ENCODE assay signal across 19 mouse cellular contexts in genomic region chr2:149971014-149971413, GRCm38 (mm10).
DNase-seq lines count a peak whose midpoint lies in the region; ATAC-seq lines count a peak whose summit lies in the region.
"Had no signal": no experiment of that assay in that cellular context is flagged by ENCODE, and none has a peak within 500 bp of the region (broad histone marks: within the 10 kb centered on the region; RNA-seq: fewer than 3 reads in every experiment).

No protein-coding gene starts in this region.

- H3K36me3 ChIP-seq in forebrain, embryonic 13.5 days (ENCODE audit: poor library complexity, severe bottlenecking), result no peaks in the 10 kb centered on the region
- H3K36me3 ChIP-seq in forebrain, embryonic 11.5 days (ENCODE audit: control insufficient read depth, insufficient read depth, low read length), result no peaks in the 10 kb centered on the region
- no peaks in the 10 kb centered on the region for H3K36me3 ChIP-seq in neural tube, embryonic 11.5 days (ENCODE audit: control insufficient read depth, insufficient read depth, low read length)
- no peaks in the 10 kb centered on the region for H3K36me3 ChIP-seq in midbrain, embryonic 13.5 days
- H3K36me3 ChIP-seq in kidney, embryonic 15.5 days, result no peaks in the 10 kb centered on the region
- H3K36me3 ChIP-seq in intestine, embryonic 16.5 days (ENCODE audit: control insufficient read depth, insufficient read depth, low read length), result no peaks in the 10 kb centered on the region
- H3K36me3 ChIP-seq: heart, embryonic 15.5 days had no signal

- DNase-seq in forebrain, embryonic 11.5 days (ENCODE audit: low spot score), result no peak
- no peak for DNase-seq in neural tube, embryonic 11.5 days (ENCODE audit: low spot score)
- no peak for DNase-seq in neural tube, embryonic 10.5 days (ENCODE audit: extremely low spot score, low spot score)
- DNase-seq in right cerebral cortex, postnatal 14 days, result no peak
- DNase-seq: adrenal gland, postnatal 14 days; cerebellum, adult 2 months; gastrocnemius, postnatal 14 days; heart, adult 2 months; kidney, adult 18-20 months; kidney, postnatal 25 days; layer of hippocampus, adult 9-11 months; lung, postnatal 10 days; thymus, postnatal 36 days had no signal

- WGBS in forebrain, embryonic 13.5 days, result 52% methylated on average over 4 of the region's 4 CpGs
- WGBS in forebrain, embryonic 11.5 days, result 69% methylated on average over 4 of the region's 4 CpGs
- 49% methylated on average over 4 of the region's 4 CpGs for WGBS in neural tube, embryonic 11.5 days
- WGBS in midbrain, embryonic 13.5 days, result 39% methylated on average over 4 of the region's 4 CpGs
- WGBS in kidney, embryonic 15.5 days, result 87% methylated on average over 4 of the region's 4 CpGs
- WGBS in intestine, embryonic 16.5 days, result 78% methylated on average over 4 of the region's 4 CpGs

- H3K4me1 ChIP-seq in forebrain, embryonic 13.5 days, result no peaks in the 10 kb centered on the region
- H3K4me1 ChIP-seq in forebrain, embryonic 11.5 days (replicated peaks; ENCODE audit: control insufficient read depth, insufficient read depth, low read length), result no peaks in the 10 kb centered on the region
- H3K4me1 ChIP-seq in neural tube, embryonic 11.5 days (ENCODE audit: control insufficient read depth, insufficient read depth, low read length), result peaks cover 3% of the 10 kb centered on the region; the same call in 1 of the 2 replicates
- no peaks in the 10 kb centered on the region; the same call in 1 of the 2 replicates for H3K4me1 ChIP-seq in midbrain, embryonic 13.5 days (replicated peaks)
- no peaks in the 10 kb centered on the region for H3K4me1 ChIP-seq in kidney, embryonic 15.5 days
- H3K4me1 ChIP-seq in intestine, embryonic 16.5 days (ENCODE audit: control insufficient read depth, insufficient read depth, low read length), result no peaks in the 10 kb centered on the region
- H3K4me1 ChIP-seq: heart, embryonic 15.5 days; megakaryocyte, embryonic 14.5 days had no signal

- H3K9me3 ChIP-seq in forebrain, embryonic 13.5 days (replicated peaks), result no peaks in the 10 kb centered on the region
- H3K9me3 ChIP-seq in forebrain, embryonic 11.5 days (ENCODE audit: control insufficient read depth, low read length), result no peaks in the 10 kb centered on the region
- H3K9me3 ChIP-seq in neural tube, embryonic 11.5 days (ENCODE audit: control insufficient read depth, low read length), result no peaks in the 10 kb centered on the region
- no peaks in the 10 kb centered on the region for H3K9me3 ChIP-seq in midbrain, embryonic 13.5 days
- H3K9me3 ChIP-seq in kidney, embryonic 15.5 days (replicated peaks), result no peaks in the 10 kb centered on the region
- H3K9me3 ChIP-seq in intestine, embryonic 16.5 days (ENCODE audit: control insufficient read depth, low read length), result no peaks in the 10 kb centered on the region
- H3K9me3 ChIP-seq: heart, embryonic 15.5 days had no signal

- no peak overlapping the region for H3K9ac ChIP-seq in forebrain, embryonic 13.5 days
- H3K9ac ChIP-seq in forebrain, embryonic 11.5 days (ENCODE audit: low read length), result no peak overlapping the region
- H3K9ac ChIP-seq in neural tube, embryonic 11.5 days (ENCODE audit: low read length), result no peak overlapping the region
- no peak overlapping the region for H3K9ac ChIP-seq in midbrain, embryonic 13.5 days (replicated peaks)
- no peak overlapping the region for H3K9ac ChIP-seq in kidney, embryonic 15.5 days
- no peak overlapping the region for H3K9ac ChIP-seq in intestine, embryonic 16.5 days (ENCODE audit: low read depth, low read length)
- H3K9ac ChIP-seq: heart, embryonic 15.5 days had no signal

- no peak overlapping the region for H3K27ac ChIP-seq in forebrain, embryonic 13.5 days
- no peak overlapping the region for H3K27ac ChIP-seq in forebrain, embryonic 11.5 days (ENCODE audit: low read depth, low read length)
- no peak overlapping the region for H3K27ac ChIP-seq in neural tube, embryonic 11.5 days (ENCODE audit: low read depth, low read length)
- 0 out of 2 replicates have a peak overlapping the region, but pooled peaks have one; percentile 0 for H3K27ac ChIP-seq in midbrain, embryonic 13.5 days
- no peak overlapping the region for H3K27ac ChIP-seq in kidney, embryonic 15.5 days
- H3K27ac ChIP-seq in intestine, embryonic 16.5 days (ENCODE audit: low read length), result no peak overlapping the region
- H3K27ac ChIP-seq: heart, adult 2 months; heart, embryonic 15.5 days had no signal

- no peaks in the 10 kb centered on the region for H3K27me3 ChIP-seq in forebrain, embryonic 13.5 days
- H3K27me3 ChIP-seq in forebrain, embryonic 11.5 days (ENCODE audit: control insufficient read depth, insufficient read depth, low read length), result no peaks in the 10 kb centered on the region
- no peaks in the 10 kb centered on the region for H3K27me3 ChIP-seq in neural tube, embryonic 11.5 days (ENCODE audit: control insufficient read depth, insufficient read depth, low read length)
- H3K27me3 ChIP-seq in midbrain, embryonic 13.5 days, result no peaks in the 10 kb centered on the region
- no peaks in the 10 kb centered on the region for H3K27me3 ChIP-seq in kidney, embryonic 15.5 days
- no peaks in the 10 kb centered on the region for H3K27me3 ChIP-seq in intestine, embryonic 16.5 days (replicated peaks; ENCODE audit: control insufficient read depth, insufficient read depth, low read length)
- H3K27me3 ChIP-seq: heart, embryonic 15.5 days; megakaryocyte, embryonic 14.5 days had no signal

- ATAC-seq in forebrain, embryonic 13.5 days, result peak; percentile 67; the same call in 1 of the 2 replicates
- ATAC-seq in forebrain, embryonic 11.5 days (replicated peaks; ENCODE audit: low FRiP score), result no peak; the same call in 1 of the 2 replicates
- ATAC-seq in neural tube, embryonic 11.5 days (ENCODE audit: insufficient read depth, low FRiP score, low TSS enrichment), result peak; percentile 58; the same call in 1 of the 2 replicates
- ATAC-seq in midbrain, embryonic 13.5 days, result peak; percentile 82
- no peak for ATAC-seq in kidney, embryonic 15.5 days (replicated peaks; ENCODE audit: low FRiP score)
- no peak for ATAC-seq in intestine, embryonic 16.5 days

- no peak overlapping the region for H3K4me3 ChIP-seq in forebrain, embryonic 13.5 days
- no peak overlapping the region for H3K4me3 ChIP-seq in forebrain, embryonic 11.5 days (ENCODE audit: low read depth, low read length)
- no peak overlapping the region for H3K4me3 ChIP-seq in neural tube, embryonic 11.5 days (ENCODE audit: low read depth, low read length)
- no peak overlapping the region for H3K4me3 ChIP-seq in midbrain, embryonic 13.5 days (replicated peaks)
- H3K4me3 ChIP-seq in kidney, embryonic 15.5 days (replicated peaks), result no peak overlapping the region
- H3K4me3 ChIP-seq in intestine, embryonic 16.5 days (ENCODE audit: low read length), result no peak overlapping the region
- H3K4me3 ChIP-seq: heart, adult 2 months; heart, embryonic 15.5 days; megakaryocyte, embryonic 14.5 days had no signal

- no peak overlapping the region for H3K4me2 ChIP-seq in forebrain, embryonic 13.5 days
- no peak overlapping the region for H3K4me2 ChIP-seq in forebrain, embryonic 11.5 days (ENCODE audit: low read depth, low read length, severe bottlenecking)
- H3K4me2 ChIP-seq in neural tube, embryonic 11.5 days (ENCODE audit: low read depth), result no peak overlapping the region
- H3K4me2 ChIP-seq in midbrain, embryonic 13.5 days (replicated peaks), result no peak overlapping the region
- no peak overlapping the region for H3K4me2 ChIP-seq in kidney, embryonic 15.5 days
- no peak overlapping the region for H3K4me2 ChIP-seq in intestine, embryonic 16.5 days (ENCODE audit: low read depth, low read length)
- H3K4me2 ChIP-seq: heart, embryonic 15.5 days had no signal

Comparison
In these comparisons a context has a peak if more than half of its experiments do, and no peak if none do; other contexts are left out.
1. ATAC-seq: peak in forebrain, embryonic 13.5 days (single experiment), neural tube, embryonic 11.5 days (single experiment) and midbrain, embryonic 13.5 days (single experiment); none in forebrain, embryonic 11.5 days (single experiment), kidney, embryonic 15.5 days (single experiment) and intestine, embryonic 16.5 days (single experiment).